Mouse (Mus musculus) erythroblast, adult 5-6 weeks (primary cell): ENCODE data around the gene Creb5. TPM values are rescaled to one million over a fixed set of nuclear protein-coding genes. Genes with fewer than 3 reads are reported as not detected.

Experiments used
- ATAC-seq: replicated peaks from 2 replicates; pipeline ENCODE4 v1.8.0; 2016; ENCODE audit warnings: moderate number of reproducible peaks, mild to moderate bottlenecking, moderate TSS enrichment, inconsistent platforms; ENCODE audit not compliant: poor library complexity, low FRiP score, severe bottlenecking
- total RNA-seq, 2 experiments: library from RNA; stranded (forward) in 1 of 2; stranded (reverse) in 1 of 2; fragments of 150-400 nt in 1 of 2; fragments of 200-764, 138-1000 nt in 1 of 2; gene quantifications; 2 replicates each; pipeline versions ENCODE4 v1.2.3 to v1.2.4; 2015 to 2017; ENCODE audit warnings: low replicate concordance in 2 of 2

Gene Creb5
- total RNA-seq, 2 experiments from 2014 or later, result not detected

DNA sequence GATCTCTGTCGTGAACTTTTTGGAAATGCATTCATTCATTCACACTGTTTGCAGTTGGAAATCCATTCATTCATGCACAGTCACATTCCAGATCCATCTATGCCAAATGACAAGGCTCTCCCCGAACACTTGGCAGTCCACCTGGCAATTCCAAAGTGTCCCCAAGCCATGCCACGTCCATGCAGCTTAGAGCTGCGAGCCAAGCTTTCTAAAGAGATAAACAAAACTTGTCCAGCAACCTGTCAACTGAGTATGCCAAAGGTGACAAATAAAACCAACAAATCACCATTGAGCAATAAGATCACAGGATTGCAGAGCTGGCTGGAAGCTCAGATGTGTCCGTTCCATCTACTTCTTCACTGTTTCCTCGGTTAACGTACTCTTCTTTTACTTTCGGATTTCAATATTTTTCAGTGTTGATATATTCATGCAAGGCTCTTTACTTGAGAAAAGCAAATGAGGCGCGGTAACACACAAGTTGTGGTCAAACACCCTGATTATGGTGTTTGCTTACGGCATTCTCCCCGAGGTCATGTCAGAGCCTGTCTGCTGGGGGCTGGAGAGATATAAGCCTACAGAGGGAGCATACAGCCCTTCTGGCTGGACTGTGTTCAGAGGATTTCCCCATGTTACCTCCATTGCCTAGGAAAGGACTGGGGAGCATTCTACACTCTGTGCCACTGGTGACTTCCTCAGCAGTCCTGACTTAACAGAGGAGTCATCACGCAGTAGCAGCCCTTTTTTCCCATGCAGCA, 236.8 kb downstream of the Creb5 start:
- no peak for ATAC-seq

DNA sequence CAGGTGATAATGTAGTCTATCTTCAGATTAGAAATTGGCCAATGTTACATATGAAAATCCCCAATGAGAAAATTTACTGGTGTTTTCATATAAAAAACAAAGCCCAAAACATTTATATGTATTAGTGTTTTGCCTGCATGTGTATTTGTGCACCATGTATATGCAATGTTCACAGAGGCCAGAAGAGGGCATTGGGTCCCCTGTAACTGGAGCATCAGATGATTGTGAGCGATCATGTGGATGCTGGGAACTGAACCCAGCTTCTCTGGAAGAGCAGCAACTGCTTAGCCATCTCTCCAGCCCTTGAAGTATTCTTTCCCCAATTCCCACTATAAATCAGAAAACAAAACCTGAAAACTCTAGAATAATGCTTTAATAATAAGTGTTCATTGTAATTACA, 239.4 kb downstream of the Creb5 start:
- no peak for ATAC-seq

DNA sequence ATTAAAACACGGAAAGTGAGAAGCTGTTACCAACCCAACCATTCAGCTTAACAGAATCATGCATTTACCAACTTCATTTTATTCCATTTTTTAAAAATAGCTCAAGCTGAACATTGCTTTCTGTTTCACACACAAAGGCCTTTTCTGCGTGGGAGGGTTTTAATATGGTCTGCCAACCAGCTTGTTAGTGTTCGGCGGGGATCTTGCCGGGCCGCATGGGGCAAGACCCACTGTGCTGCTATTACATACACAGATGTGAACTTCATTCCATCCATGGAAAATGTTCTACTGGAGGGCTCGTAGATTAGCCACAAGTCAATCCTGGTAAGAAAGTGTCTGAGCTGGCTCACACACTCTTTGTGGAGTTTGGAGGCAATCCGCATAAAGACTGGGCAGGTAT, 243.7 kb downstream of the Creb5 start:
- ATAC-seq, result no peak

DNA sequence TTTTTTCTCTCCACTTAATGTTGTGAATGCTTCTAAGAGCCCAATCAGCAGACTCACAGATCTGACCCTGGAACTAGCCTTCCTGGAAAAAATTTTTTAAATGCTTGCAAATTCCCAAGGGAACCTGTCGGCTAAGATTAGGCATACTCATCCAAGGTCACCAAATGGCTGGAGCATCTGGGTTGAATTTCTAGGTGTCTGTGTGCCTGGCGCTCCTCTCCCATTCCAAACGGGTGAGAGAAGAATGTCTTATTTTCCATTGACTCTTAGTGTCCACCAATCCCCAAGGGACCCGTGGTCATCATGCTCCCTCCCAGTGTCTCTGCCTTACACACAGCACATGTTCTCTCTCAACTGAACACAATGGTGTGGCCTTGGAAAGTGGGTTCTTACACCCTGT, 244.4 kb downstream of the Creb5 start:
- ATAC-seq, result no peak

DNA sequence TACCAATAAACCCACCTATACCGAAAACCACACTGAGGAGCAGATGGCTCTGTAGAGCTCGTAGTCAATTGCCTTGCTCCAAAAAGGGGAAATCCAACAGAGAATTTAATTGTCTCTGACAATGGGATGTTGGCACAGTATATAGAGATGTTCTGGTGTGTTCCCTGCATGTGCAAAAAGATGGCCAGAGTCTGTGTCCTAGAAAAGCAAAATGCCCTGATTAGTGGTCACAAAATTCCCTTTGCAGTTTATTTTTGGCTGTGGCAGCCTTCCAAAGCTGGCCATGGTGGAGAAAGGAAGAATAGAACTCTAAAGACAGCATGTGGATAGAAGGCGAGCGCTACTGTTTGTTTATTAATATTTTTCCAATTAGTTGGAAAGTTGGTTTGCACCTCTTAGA, 250.5 kb downstream of the Creb5 start:
- no peak for ATAC-seq

DNA sequence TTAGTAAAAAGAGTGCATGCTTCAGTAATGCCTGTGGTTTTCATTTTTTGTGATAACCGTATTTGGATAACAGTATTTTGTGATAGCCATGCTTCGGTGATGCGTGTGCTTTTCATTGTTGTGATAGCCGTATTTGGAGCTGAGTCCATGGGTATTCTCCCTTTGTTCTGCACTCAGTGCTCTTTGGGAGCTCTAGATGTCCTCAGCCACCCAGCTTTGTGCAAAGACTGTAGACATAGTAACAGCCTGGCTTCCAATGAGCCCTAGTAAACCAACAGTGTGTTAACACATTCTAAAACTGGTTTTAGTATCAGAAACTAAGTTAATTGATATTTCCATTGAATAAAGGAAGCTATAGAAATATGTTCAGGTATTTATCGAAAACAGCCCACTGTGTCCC, 254.7 kb downstream of the Creb5 start:
- ATAC-seq, result no peak

DNA sequence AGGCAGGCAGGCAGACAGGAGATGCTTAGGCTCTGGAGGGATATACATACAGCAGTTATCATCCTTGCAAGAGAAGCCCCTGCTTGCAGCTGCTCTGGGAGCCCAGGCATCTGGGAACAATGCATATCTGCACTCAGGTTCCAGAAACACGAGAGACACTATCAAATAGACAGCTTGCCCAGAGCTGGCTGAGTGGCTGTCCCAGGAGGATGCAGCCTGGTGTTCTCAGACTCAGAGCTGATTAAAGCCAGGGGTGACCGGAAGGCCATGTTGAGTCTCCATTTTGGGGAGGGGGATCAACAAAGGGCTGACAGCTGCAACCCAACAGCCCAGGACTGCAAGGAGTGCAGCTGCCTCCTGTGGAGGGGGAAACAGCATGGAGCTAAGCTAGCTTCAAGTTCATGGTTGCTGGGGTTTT, 258.4 kb downstream of the Creb5 start:
- ATAC-seq, result no peak

DNA sequence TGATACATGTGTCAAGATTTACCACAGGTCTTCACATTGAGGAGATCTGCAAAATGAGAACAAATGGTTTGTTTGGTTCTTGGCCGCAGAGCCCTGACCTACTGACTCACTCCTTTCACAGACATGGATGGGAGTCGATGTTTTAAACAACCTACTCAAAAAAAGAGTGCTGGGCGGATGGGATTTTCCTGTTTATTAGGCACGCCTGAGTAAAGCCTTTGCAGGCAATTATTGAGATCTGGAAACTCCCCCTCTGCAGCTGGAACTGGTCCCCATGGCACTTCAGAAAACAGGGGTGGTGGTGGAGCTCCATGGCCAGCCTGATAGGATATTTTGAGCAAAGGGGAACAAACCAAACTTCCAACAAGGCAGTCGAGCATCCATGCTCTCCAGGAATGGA, 258.9 kb downstream of the Creb5 start:
- ATAC-seq, result no peak

DNA sequence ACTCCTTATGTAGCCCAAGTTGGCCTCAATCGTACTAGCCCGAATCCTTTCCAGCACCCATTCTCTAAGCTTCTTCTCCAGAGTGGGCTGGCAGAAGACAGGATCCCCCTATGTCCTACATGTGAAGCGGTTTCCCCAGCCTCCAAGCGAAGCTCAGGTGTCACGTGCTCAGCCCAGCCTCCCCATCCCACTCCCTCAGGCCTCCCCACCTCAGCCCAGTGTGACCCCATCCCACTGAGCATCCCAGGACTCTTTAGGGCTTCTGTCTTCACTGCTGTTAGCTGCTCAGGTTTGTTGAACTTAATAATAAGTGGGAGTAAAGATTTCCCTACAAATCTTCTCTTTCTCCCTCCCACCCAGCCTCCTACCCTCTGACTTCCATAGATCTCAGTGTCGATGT, 261.2 kb downstream of the Creb5 start:
- ATAC-seq, result no peak

DNA sequence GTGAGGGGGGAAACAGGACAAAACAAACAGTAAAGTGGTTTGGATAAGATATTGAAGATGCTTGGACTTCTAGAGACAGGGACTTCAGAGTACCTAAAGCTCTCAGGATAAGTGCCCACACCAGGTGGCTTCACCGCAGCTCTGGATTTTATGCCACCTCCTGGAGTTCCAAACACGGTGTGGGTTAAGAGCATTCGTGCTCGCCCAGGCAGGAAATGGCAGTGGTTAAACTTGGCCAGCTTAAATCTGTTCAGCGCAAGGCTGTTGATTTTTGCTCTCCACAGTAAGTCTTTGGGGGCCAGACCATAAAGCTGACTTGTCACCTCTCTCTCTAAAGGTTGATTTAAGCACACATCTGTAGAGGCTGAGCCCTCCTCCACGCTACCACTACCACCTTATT, 262.3 kb downstream of the Creb5 start:
- no peak for ATAC-seq

DNA sequence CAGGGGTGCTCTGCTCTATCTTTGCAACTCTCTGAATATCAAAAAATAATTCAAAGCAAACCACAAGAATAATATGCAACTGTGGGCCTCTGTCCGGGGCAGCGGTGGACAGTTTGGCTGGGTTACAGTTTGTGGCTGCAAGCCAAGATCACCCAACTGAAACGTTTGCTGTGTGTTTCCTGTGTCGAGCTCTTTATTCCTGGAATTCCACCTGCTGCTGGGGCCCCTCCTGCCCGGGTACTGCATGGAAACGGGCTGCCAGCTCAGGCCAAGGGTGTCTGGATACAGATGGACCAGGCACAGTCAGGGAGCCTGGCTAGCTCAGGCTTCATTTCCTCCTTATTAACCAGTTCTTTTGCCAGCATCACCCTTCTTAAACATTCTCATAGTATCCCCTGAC, 269.0 kb downstream of the Creb5 start:
- no peak for ATAC-seq

DNA sequence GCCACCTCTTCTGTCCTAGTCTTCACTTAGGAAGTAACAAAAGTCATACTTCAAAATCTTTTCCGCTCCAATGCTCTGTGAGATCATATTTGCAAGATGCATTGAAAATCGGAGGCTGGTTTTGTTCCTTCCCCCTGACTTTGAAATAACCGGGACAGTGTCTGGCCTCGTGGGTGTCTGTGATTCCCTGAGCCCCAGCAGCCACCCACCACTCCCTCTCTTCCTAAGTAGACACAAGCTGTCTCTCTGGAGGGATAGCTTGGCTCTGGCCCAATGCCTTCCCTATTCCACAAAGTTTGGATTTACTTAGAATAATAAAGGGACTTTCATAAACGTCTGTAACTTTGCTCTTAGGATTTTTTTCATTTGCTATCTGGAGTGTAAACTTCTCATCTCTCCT, 273.9 kb downstream of the Creb5 start:
- ATAC-seq, result no peak

DNA sequence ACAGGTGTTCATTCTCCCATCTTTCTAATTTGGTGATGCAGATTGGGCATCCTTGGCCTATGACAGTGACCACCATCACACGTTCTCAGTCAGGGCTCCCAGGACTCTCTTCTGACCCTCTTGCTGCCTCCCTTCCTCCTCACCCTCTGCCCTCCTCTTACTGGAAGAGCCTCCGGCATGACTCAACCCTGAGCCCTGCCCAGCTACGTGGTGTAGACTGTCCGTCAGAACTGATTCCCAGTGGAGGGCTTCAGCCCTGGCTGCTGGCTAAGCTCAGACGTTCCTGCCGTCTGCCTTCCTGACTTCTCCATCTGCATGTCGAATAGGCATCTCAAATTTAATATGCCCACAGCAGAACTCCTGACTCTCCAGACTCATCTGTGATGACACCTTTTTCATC, 275.5 kb downstream of the Creb5 start:
- no peak for ATAC-seq

DNA sequence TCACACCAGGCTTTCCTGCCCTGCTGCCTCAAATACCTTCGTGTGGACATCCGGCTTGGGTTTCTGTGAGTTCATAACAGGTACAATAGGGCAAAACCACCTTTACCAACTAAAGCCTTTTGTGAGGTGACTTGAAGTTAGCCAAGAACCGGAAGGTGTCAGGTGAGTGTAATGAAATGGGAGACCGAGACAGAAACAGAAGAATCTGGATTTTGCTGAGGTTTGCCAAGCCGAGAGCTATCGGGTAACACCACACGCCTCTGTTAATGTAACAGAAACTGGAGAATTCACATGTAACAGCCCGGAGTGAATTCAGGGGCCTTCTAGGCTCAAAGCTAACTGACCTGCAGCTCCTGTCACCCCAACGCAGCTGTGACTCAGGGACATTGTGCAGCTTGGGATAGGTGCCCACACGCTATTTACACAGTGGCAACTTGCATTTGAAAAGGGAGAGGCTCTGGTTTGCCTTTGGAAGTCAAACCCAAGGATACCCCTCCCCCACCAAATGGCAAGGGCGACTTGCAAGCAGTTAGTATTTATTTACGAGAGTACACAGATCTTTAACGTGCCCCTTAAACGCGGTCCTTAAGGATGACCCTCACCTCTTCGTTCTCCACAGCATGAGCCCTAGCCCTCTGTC, 276.6 kb downstream of the Creb5 start:
- ATAC-seq, result no peak

DNA sequence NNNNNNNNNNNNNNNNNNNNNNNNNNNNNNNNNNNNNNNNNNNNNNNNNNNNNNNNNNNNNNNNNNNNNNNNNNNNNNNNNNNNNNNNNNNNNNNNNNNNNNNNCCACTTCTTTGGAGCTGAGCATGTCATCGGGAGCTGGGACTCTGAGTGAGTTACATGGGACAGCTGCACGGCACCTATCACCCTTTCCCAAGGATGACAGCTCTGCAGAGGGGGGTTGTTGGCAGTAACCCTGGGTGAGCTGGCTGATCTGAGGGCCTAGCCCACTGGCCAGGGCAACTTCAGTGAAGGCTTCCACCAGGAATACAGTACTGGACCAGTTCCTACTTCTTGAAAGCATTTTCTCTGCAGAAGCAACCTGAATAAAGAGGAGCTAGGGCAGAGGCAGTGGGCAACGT, 282.4 kb downstream of the Creb5 start:
- ATAC-seq, result no peak

DNA sequence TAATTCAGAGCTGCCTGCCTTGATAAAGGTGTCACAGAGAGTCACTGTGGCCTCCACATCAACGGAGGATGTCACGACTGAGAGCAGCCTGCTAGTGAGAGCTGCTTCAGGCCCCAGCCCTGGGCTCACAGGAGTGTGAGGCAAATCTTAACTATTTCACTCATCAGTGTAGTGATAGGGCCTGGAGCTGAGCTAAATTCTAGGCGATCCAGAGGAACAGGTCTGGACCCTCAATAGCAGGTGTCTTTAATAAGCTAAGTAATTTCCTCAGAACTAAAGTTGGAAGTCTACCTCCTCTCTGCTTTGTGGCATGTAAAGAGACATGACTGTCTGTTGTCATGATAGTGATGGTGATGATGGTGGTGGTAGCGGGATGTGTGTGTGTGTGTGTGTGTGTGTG, 283.8 kb downstream of the Creb5 start:
- no peak for ATAC-seq

DNA sequence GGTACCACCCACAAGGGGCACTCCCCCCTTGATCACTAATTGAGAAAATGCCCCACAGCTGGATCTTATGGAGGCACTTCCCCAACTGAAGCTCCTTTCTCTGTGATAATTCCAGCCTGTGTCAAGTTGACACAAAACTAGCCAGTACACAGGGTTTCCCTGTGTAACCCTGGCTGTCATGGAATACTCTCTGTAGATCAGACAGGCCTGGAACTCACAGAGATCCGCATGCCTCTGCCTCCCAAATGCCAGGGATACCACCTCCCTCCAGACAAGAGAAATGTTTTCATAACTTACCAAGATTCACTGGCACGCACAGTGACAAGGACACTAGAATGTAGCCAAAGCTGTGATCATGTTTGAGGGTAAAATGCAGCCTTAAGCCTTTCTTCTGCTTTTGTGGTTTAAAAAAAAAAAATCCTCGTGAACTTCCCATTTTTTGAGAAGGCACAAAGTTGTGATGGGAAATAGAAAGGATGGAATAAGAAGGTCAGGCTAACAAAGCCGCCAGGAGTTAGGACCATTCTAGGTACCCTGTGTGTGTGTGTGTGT, 284.6 kb downstream of the Creb5 start:
- ATAC-seq, result no peak

DNA sequence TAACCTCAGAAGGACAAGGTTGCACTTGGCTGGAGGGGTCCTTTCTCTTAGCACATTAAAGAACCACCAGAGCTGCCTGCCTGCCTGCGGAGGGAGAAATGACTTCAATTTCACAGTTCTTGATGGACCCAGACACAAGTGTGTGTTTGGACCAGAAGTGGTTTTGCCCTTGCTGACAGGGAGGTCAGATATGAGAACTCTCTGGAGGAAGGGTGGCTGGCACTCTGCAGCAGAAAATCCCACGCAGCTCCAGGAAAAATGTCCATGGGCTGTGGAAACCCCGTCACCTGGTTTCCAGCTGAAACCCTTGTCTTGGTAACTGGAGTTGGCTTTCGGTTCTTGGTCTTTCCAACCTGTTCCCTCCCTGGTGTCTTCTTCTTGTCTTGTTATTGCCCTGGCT, 285.4 kb downstream of the Creb5 start:
- no peak for ATAC-seq

DNA sequence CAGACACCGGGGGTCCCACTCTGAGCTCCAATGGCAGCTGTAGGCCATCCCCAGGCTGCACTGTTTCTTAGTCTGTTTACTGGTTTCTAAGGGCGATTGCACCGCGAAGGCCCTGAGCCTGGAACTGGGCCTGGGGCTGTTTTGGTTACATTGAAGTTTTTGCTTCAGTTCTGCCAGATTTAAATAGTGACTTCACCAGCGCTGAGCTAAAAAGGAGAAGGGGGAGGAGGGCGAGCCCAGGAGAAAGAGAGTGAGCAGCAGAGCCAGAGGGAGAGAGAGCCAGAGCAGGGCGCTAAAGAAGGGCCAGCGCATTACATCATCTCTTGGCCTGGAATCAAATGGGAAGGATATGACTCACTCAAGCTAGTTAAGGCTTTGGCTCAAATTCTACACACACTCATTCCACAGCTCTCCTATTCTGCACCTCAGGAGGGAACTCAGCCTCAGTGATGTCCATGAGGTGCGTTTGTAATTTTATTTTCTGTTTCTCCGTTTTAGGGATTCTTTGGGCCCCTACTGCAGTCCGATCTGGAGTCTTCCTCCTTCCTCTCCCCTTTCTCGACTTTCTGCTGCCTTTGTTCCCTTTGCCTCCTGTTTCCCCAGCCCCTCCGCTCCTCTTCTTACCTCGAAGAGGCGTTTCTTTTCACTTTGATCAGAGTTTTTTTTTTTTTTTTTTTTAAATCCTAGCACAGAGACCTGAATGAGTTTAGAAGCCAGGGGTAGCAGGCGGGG, 286.1 kb downstream of the Creb5 start:
- no peak for ATAC-seq

DNA sequence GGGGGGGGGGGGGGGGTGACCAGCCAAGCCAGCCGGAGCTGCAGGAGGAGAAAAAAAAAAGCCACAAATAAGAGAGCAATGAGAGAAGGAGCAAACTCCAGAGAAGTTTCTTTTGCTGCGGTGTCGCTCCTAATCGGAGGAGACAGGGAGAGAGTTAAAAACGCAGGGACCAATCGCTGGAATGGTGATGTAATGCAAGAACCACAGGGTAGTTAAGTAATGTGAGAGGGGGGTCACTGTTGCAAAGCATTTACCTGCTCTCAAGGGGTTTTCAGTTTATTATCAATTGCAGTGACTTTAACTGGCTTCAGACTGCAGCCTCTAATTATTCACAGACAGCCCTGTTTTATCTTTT, 286.6 kb downstream of the Creb5 start:
- ATAC-seq, result no peak

DNA sequence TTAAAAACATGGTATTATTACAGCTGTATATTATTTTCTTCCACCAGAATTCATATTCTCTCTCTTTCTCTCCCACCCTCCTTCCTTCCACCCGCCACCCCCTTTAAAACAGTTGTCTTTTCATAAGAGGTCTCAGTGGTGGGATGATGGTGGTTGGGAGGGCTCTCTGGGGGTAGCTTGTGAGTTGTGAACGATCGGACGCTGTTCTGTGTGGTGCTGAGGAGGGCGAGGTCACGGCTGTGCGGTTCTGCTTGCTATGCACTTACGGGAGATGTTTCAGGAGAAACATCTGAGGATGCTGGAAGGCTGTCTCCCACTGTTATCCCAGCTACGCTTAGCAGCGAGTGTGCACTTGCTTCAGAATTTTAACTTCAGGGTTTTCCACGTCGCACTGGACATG, 287.0 kb downstream of the Creb5 start:
- ATAC-seq, result no peak
